20 mouse cellular contexts compared by ENCODE assay signal in the genomic region with DNA sequence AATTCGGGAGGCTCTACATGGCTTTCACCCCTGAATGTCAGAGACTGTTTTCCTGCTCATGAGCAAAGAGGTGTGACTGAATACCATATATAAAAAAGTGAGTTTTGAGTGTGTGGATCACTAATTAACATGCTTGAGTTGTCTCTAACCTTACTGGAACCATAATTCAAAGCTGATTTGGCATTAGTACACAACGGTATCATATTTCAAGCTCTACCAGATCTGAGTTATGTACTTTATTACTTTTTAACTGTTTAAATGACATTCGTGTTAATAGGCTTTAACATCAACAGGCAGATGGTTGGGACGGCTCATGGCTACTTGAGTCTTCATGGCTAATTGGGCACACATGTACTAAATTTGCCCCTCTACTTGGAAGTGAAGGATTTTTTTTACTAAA. TPM values are rescaled to one million over a fixed set of nuclear protein-coding genes. Genes with fewer than 3 reads are reported as not detected.
"Had no signal": no experiment of that assay in that cellular context is flagged by ENCODE, and none has a peak within 500 bp of the region (broad histone marks: within the 10 kb centered on the region; RNA-seq: fewer than 3 reads in every experiment).

No protein-coding gene starts in this region.

- H3K9ac ChIP-seq: lung, embryonic 14.5 days; midbrain, embryonic 12.5 days; neural tube, embryonic 13.5 days; neural tube, embryonic 15.5 days had no signal

- H3K27ac ChIP-seq: midbrain, embryonic 10.5 days; midbrain, embryonic 12.5 days; neural tube, embryonic 13.5 days; neural tube, embryonic 15.5 days had no signal

- H3K4me1 ChIP-seq: midbrain, embryonic 12.5 days; neural tube, embryonic 13.5 days; neural tube, embryonic 15.5 days had no signal

- H3K27me3 ChIP-seq: midbrain, embryonic 12.5 days had no signal

- H3K36me3 ChIP-seq: midbrain, embryonic 10.5 days; midbrain, embryonic 12.5 days; neural tube, embryonic 13.5 days; neural tube, embryonic 15.5 days had no signal

- ATAC-seq: midbrain, embryonic 16.5 days had no signal

- H3K4me3 ChIP-seq: midbrain, embryonic 10.5 days; midbrain, embryonic 12.5 days; myocyte; neural tube, embryonic 13.5 days; neural tube, embryonic 15.5 days had no signal

- H3K9me3 ChIP-seq: midbrain, embryonic 10.5 days; midbrain, embryonic 12.5 days; neural tube, embryonic 13.5 days; neural tube, embryonic 15.5 days had no signal

- DNase-seq: lung, adult 18-20 months; lung, embryonic 14.5 days; lung, postnatal 10 days; lung, postnatal 4 days; midbrain, embryonic 14.5 days; retina, postnatal 1 day; right cerebral cortex, adult 18-20 months; right cerebral cortex, postnatal 25 days; right cerebral cortex, postnatal 4 days; spleen, adult 18-20 months; thymus, adult 18-20 months; thymus, postnatal 14 days; thymus, postnatal 36 days had no signal

- H3K4me2 ChIP-seq: lung, embryonic 14.5 days; midbrain, embryonic 12.5 days; neural tube, embryonic 13.5 days; neural tube, embryonic 15.5 days had no signal

RNA-seq across cellular contexts. Expression of a gene that starts 8.3 kb away (rescaled TPM):
- polyA plus RNA-seq: midbrain, embryonic 14.5 days; midbrain, embryonic 16.5 days; myocyte; neural tube, embryonic 13.5 days; small intestine, adult 2 months had no signal
